Mouse (Mus musculus): ENCODE measurements around the gene 1110004F10Rik. TPM values are rescaled to one million over a fixed set of nuclear protein-coding genes. Genes with fewer than 3 reads are reported as not detected.
"Not testable (repeated sequence)": the region's sequence is repeated elsewhere in the genome, so short reads cannot be mapped to it uniquely, and the experiment has no call there.

1110004F10Rik gene
- polyA plus RNA-seq, 1 experiment from 2014 or later, result 338 TPM

DNA sequence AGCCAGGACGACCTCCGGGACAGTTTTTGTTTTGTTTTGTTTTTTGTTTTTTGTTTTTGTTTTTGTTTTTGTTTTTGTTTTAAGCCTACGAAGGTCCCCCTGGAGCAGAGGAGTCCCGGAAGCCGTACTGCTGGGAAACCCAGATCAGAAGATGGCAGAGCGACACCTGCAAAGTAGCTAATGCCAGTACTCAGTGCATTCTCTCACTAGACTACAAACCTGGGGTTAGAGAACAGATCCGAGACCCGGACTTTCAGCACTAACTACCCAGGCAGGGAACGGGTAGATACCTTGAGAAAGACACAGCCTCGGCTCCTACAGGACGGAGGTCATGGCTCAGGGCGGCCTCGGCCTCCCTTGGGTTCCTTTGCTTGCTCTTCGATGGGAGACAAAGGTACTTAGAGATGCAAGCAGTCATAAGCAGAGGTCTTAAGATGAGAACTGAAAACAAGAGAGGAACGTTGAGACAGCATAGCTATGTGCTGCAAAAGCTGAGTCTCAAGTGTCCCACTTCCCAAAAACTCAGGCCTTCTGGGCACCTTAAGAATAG lies 1.3 kb downstream of the 1110004F10Rik start:
- no peaks in the 10 kb centered on the region for H3K36me3 ChIP-seq (ENCODE audit: control insufficient read depth, insufficient read depth, low read length)
- H3K9ac ChIP-seq (ENCODE audit: low read length), result no peak overlapping the region
- peak; percentile 17; the same call in 1 of the 2 replicates for ATAC-seq (ENCODE audit: insufficient read depth, low FRiP score, low TSS enrichment)
- peaks cover 28% of the 10 kb centered on the region for H3K27me3 ChIP-seq (ENCODE audit: control insufficient read depth, insufficient read depth, low read length)
- H3K4me1 ChIP-seq (ENCODE audit: control insufficient read depth, insufficient read depth, low read length), result peaks cover 16% of the 10 kb centered on the region
- H3K4me2 ChIP-seq (ENCODE audit: low read depth), result peak overlapping the region; percentile 93
- no peaks in the 10 kb centered on the region for H3K9me3 ChIP-seq (ENCODE audit: control insufficient read depth, low read length)
- H3K27ac ChIP-seq (ENCODE audit: low read depth, low read length), result no peak overlapping the region
- DNase-seq (ENCODE audit: low spot score), result no peak
- WGBS, result 15% methylated on average over 15 of the region's 15 CpGs
- H3K4me3 ChIP-seq (ENCODE audit: low read depth, low read length), result no peak overlapping the region

GRCm38 (mm10) chr7:116060739-116061138 lies 21.5 kb downstream of the 1110004F10Rik start:
- no peak overlapping the region for H3K27ac ChIP-seq (ENCODE audit: low read depth, low read length)
- DNase-seq (ENCODE audit: low spot score) (no peak), ATAC-seq (ENCODE audit: insufficient read depth, low FRiP score, low TSS enrichment) (no peak)
- H3K27me3 ChIP-seq (ENCODE audit: control insufficient read depth, insufficient read depth, low read length), result no peaks in the 10 kb centered on the region
- H3K9ac ChIP-seq (ENCODE audit: low read length), result no peak overlapping the region
- H3K36me3 ChIP-seq (ENCODE audit: control insufficient read depth, insufficient read depth, low read length), result no peaks in the 10 kb centered on the region
- H3K9me3 ChIP-seq (ENCODE audit: control insufficient read depth, low read length), result no peaks in the 10 kb centered on the region
- no peaks in the 10 kb centered on the region for H3K4me1 ChIP-seq (ENCODE audit: control insufficient read depth, insufficient read depth, low read length)
- WGBS, result 75% methylated on average over 1 of the region's 1 CpGs
- H3K4me3 ChIP-seq (ENCODE audit: low read depth, low read length), result no peak overlapping the region
- no peak overlapping the region for H3K4me2 ChIP-seq (ENCODE audit: low read depth)

- WGBS, result 95% methylated on average over 11 of the region's 11 CpGs
- not testable (repeated sequence) for DNase-seq (ENCODE audit: low spot score); ATAC-seq (ENCODE audit: insufficient read depth, low FRiP score, low TSS enrichment)
These were observed 45.2 kb downstream of the 1110004F10Rik start, which contains the start of gene Gm4353 for GRCm38 (mm10) chr7:116084366-116084765. Gene Gm4353, minus strand, starts transcription at chr7:116084635.

GRCm38 (mm10) chr7:116092710-116093465 lies 53.7 kb downstream of the 1110004F10Rik start:
- Histone ChIP-seq H3K4me1 (ENCODE audit: control insufficient read depth, insufficient read depth, low read length) (peaks cover 8% of the 10 kb centered on the region), H3K36me3 (ENCODE audit: control insufficient read depth, insufficient read depth, low read length) (no peaks in the 10 kb centered on the region), H3K9ac (ENCODE audit: low read length) (peak overlapping the region; percentile 84), H3K27me3 (ENCODE audit: control insufficient read depth, insufficient read depth, low read length) (no peaks in the 10 kb centered on the region), H3K27ac (ENCODE audit: low read depth, low read length) (peak overlapping the region; percentile 92), H3K4me2 (ENCODE audit: low read depth) (peak overlapping the region; percentile 73), H3K4me3 (ENCODE audit: low read depth, low read length) (peak overlapping the region; percentile 59), H3K9me3 (ENCODE audit: control insufficient read depth, low read length) (no peaks in the 10 kb centered on the region)
- ATAC-seq (ENCODE audit: insufficient read depth, low FRiP score, low TSS enrichment) (peak; percentile 100), DNase-seq (ENCODE audit: low spot score) (peak; percentile 96)
- under 1% methylated on average over 38 of the region's 38 CpGs for WGBS

More at GRCm38 (mm10) chr7:116084366-116084765, 45.2 kb downstream of the 1110004F10Rik start, which contains the start of gene Gm4353:
- not testable (repeated sequence) for H3K9ac ChIP-seq (ENCODE audit: low read length); H3K27ac ChIP-seq (ENCODE audit: low read depth, low read length); H3K9me3 ChIP-seq (ENCODE audit: control insufficient read depth, low read length); H3K4me1 ChIP-seq (ENCODE audit: control insufficient read depth, insufficient read depth, low read length); H3K36me3 ChIP-seq (ENCODE audit: control insufficient read depth, insufficient read depth, low read length); H3K4me3 ChIP-seq (ENCODE audit: low read depth, low read length); H3K27me3 ChIP-seq (ENCODE audit: control insufficient read depth, insufficient read depth, low read length); H3K4me2 ChIP-seq (ENCODE audit: low read depth)

DNA sequence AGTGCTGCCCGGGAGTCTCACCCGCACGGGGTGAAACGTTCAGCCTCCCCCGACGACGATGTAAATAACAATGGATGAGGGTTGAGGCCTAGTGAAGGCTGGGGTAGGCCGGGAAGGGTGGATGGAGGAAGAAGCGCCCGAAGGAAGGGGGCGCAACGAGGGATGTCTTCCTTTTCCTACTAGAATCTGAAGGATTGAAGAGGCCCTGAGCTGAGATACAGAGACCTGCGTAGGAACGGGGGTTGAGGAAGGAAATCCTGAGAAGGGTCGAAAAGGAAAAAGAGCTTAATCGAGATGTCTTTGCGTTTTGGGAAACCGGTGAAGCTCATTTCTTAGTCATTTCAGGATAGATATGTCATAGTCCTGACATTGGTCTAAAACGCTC lies 54.3 kb downstream of the 1110004F10Rik start:
- H3K4me1 ChIP-seq (ENCODE audit: control insufficient read depth, insufficient read depth, low read length), result peaks cover 8% of the 10 kb centered on the region
- no peaks in the 10 kb centered on the region for H3K36me3 ChIP-seq (ENCODE audit: control insufficient read depth, insufficient read depth, low read length)
- under 1% methylated on average over 19 of the region's 19 CpGs for WGBS
- H3K4me3 ChIP-seq (ENCODE audit: low read depth, low read length), result peak overlapping the region; percentile 59
- ATAC-seq (ENCODE audit: insufficient read depth, low FRiP score, low TSS enrichment) (peak; percentile 82), DNase-seq (ENCODE audit: low spot score) (no peak)
- H3K27me3 ChIP-seq (ENCODE audit: control insufficient read depth, insufficient read depth, low read length), result no peaks in the 10 kb centered on the region
- no peaks in the 10 kb centered on the region for H3K9me3 ChIP-seq (ENCODE audit: control insufficient read depth, low read length)
- peak overlapping the region; percentile 84 for H3K9ac ChIP-seq (ENCODE audit: low read length)
- H3K4me2 ChIP-seq (ENCODE audit: low read depth), result peak overlapping the region; percentile 73
- peak overlapping the region; percentile 92 for H3K27ac ChIP-seq (ENCODE audit: low read depth, low read length)

- 92% methylated on average over 7 of the region's 7 CpGs for WGBS
- no peak for ATAC-seq (ENCODE audit: insufficient read depth, low FRiP score, low TSS enrichment)
- H3K27ac ChIP-seq (ENCODE audit: low read depth, low read length), result no peak overlapping the region
- 0 out of 2 replicates have a peak, but pooled peaks cover 7% of the 10 kb centered on the region for H3K36me3 ChIP-seq (ENCODE audit: control insufficient read depth, insufficient read depth, low read length)
- DNase-seq (ENCODE audit: low spot score), result no peak
- H3K9ac ChIP-seq (ENCODE audit: low read length), result no peak overlapping the region
- no peak overlapping the region for H3K4me2 ChIP-seq (ENCODE audit: low read depth)
- H3K27me3 ChIP-seq (ENCODE audit: control insufficient read depth, insufficient read depth, low read length), result no peaks in the 10 kb centered on the region
- no peak overlapping the region for H3K4me3 ChIP-seq (ENCODE audit: low read depth, low read length)
- peaks cover 3% of the 10 kb centered on the region; the same call in 1 of the 2 replicates for H3K4me1 ChIP-seq (ENCODE audit: control insufficient read depth, insufficient read depth, low read length)
- H3K9me3 ChIP-seq (ENCODE audit: control insufficient read depth, low read length), result no peaks in the 10 kb centered on the region
These were observed 60.8 kb downstream of the 1110004F10Rik start for GRCm38 (mm10) chr7:116099952-116100528.

- H3K36me3 ChIP-seq (ENCODE audit: control insufficient read depth, insufficient read depth, low read length), result peaks cover 13% of the 10 kb centered on the region
- no peak for ATAC-seq (ENCODE audit: insufficient read depth, low FRiP score, low TSS enrichment)
- 91% methylated on average over 9 of the region's 9 CpGs for WGBS
These were observed 63.9 kb downstream of the 1110004F10Rik start for GRCm38 (mm10) chr7:116103091-116103490.

GRCm38 (mm10) chr7:116110661-116111060 lies 71.5 kb downstream of the 1110004F10Rik start:
- no peak overlapping the region for H3K4me3 ChIP-seq (ENCODE audit: low read depth, low read length)
- H3K9ac ChIP-seq (ENCODE audit: low read length), result no peak overlapping the region
- no peaks in the 10 kb centered on the region for H3K9me3 ChIP-seq (ENCODE audit: control insufficient read depth, low read length)
- H3K4me2 ChIP-seq (ENCODE audit: low read depth), result no peak overlapping the region
- no peak for DNase-seq (ENCODE audit: low spot score)
- no peaks in the 10 kb centered on the region for H3K27me3 ChIP-seq (ENCODE audit: control insufficient read depth, insufficient read depth, low read length)
- H3K4me1 ChIP-seq (ENCODE audit: control insufficient read depth, insufficient read depth, low read length), result no peaks in the 10 kb centered on the region
- ATAC-seq (ENCODE audit: insufficient read depth, low FRiP score, low TSS enrichment), result no peak
- peaks cover 4% of the 10 kb centered on the region for H3K36me3 ChIP-seq (ENCODE audit: control insufficient read depth, insufficient read depth, low read length)
- H3K27ac ChIP-seq (ENCODE audit: low read depth, low read length), result no peak overlapping the region
- WGBS, result 81% methylated on average over 3 of the region's 3 CpGs

More at GRCm38 (mm10) chr7:116103091-116103490, 63.9 kb downstream of the 1110004F10Rik start:
- Histone ChIP-seq H3K9me3 (ENCODE audit: control insufficient read depth, low read length) (no peaks in the 10 kb centered on the region), H3K4me3 (ENCODE audit: low read depth, low read length) (no peak overlapping the region), H3K9ac (ENCODE audit: low read length) (no peak overlapping the region), H3K4me1 (ENCODE audit: control insufficient read depth, insufficient read depth, low read length) (no peaks in the 10 kb centered on the region), H3K27me3 (ENCODE audit: control insufficient read depth, insufficient read depth, low read length) (no peaks in the 10 kb centered on the region), H3K27ac (ENCODE audit: low read depth, low read length) (no peak overlapping the region), H3K4me2 (ENCODE audit: low read depth) (no peak overlapping the region)
- DNase-seq (ENCODE audit: low spot score), result no peak
